8 mouse cellular contexts compared by ENCODE assay signal in genomic region chr1:119083468-119083921, GRCm38 (mm10). TPM values are rescaled to one million over a fixed set of nuclear protein-coding genes. Genes with fewer than 3 reads are reported as not detected.
A peak's percentile ranks its signal among the peaks of the same experiment; 100 is the strongest.
DNase-seq lines count a peak whose midpoint lies in the region; ATAC-seq and TF ChIP-seq lines count a peak whose summit lies in the region.

No protein-coding gene starts in this region.

- H3K4me1 ChIP-seq in embryonic facial prominence, embryonic 11.5 days (ENCODE audit: control insufficient read depth, insufficient read depth, low read length), result no peaks in the 10 kb centered on the region
- no peaks in the 10 kb centered on the region for H3K4me1 ChIP-seq in lung, embryonic 14.5 days (ENCODE audit: insufficient read depth)

- peak; percentile 50 for DNase-seq in urinary bladder, postnatal 25 days (ENCODE audit: low spot score)
- no peak for DNase-seq in urinary bladder, adult 18-20 months (ENCODE audit: low spot score in 2 of 2)
- DNase-seq in embryonic facial prominence, embryonic 11.5 days (ENCODE audit: low spot score), result peak; percentile 93
- peak; percentile 23 to 69 for DNase-seq in heart, postnatal 14 days
- peak; percentile 55 for DNase-seq in layer of hippocampus, adult 9-10 months (ENCODE audit: low spot score)
- DNase-seq in lung, embryonic 14.5 days, result peak; percentile 92
- peak; percentile 51 to 63 for DNase-seq in right cerebral cortex, adult 2 months (ENCODE audit: low spot score in 2 of 2)
- DNase-seq in natural killer cell, adult 2 months (ENCODE audit: low spot score in 2 of 2), result no peak

- no peaks in the 10 kb centered on the region for H3K27me3 ChIP-seq in embryonic facial prominence, embryonic 11.5 days (ENCODE audit: control insufficient read depth, insufficient read depth, low read length)
- no peaks in the 10 kb centered on the region for H3K27me3 ChIP-seq in lung, embryonic 14.5 days (ENCODE audit: insufficient read depth, low read length)

- no peaks in the 10 kb centered on the region for H3K9me3 ChIP-seq in embryonic facial prominence, embryonic 11.5 days (replicated peaks; ENCODE audit: control insufficient read depth, low read length)
- H3K9me3 ChIP-seq in lung, embryonic 14.5 days (ENCODE audit: low read depth, low read length), result no peaks in the 10 kb centered on the region

- peak; percentile 69; the same call in 1 of the 2 replicates for ATAC-seq in embryonic facial prominence, embryonic 11.5 days (replicated peaks; ENCODE audit: insufficient number of reproducible peaks, low FRiP score, low TSS enrichment, low read depth)
- ATAC-seq in lung, embryonic 14.5 days (ENCODE audit: insufficient read depth), result peak; percentile 64

- TF ChIP-seq CTCF in lung, embryonic 14.5 days (IDR thresholded peaks at IDR 0.05; ENCODE audit: low read depth), result peak; percentile 85

- no peak overlapping the region for H3K27ac ChIP-seq in embryonic facial prominence, embryonic 11.5 days (replicated peaks; ENCODE audit: low read depth, low read length)
- no peak overlapping the region for H3K27ac ChIP-seq in lung, embryonic 14.5 days (ENCODE audit: low read depth)

- no peak overlapping the region; the same call in 1 of the 2 replicates for H3K9ac ChIP-seq in embryonic facial prominence, embryonic 11.5 days (replicated peaks; ENCODE audit: low read length)
- no peak overlapping the region for H3K9ac ChIP-seq in lung, embryonic 14.5 days

- 20% methylated on average over 10 of the region's 10 CpGs for WGBS in embryonic facial prominence, embryonic 11.5 days
- WGBS in lung, embryonic 14.5 days, result 18% methylated on average over 10 of the region's 10 CpGs

- H3K36me3 ChIP-seq in embryonic facial prominence, embryonic 11.5 days (replicated peaks; ENCODE audit: control insufficient read depth, insufficient read depth, low read depth, low read length), result no peaks in the 10 kb centered on the region
- no peaks in the 10 kb centered on the region for H3K36me3 ChIP-seq in lung, embryonic 14.5 days (ENCODE audit: insufficient read depth)

- H3K4me2 ChIP-seq in embryonic facial prominence, embryonic 11.5 days (ENCODE audit: low read depth, low read length), result no peak overlapping the region
- no peak overlapping the region for H3K4me2 ChIP-seq in lung, embryonic 14.5 days

- intact Hi-C loops in heart, postnatal 14 days (cut with DNase I), result loop anchor here (1.0 to 10.0 kb wide), 4 partner anchors 31 to 841 kb away; partner anchors contain the start of gene Gli2

- H3K4me3 ChIP-seq in embryonic facial prominence, embryonic 11.5 days (ENCODE audit: low read depth, low read length), result no peak overlapping the region
- H3K4me3 ChIP-seq in lung, embryonic 14.5 days (ENCODE audit: low read depth, low read length), result no peak overlapping the region

RNA-seq across cellular contexts. Expression of gene Gli2, which starts 30.1 kb away (rescaled TPM):
- polyA plus RNA-seq in embryonic facial prominence, embryonic 11.5 days (2014; fragmentation: Nextera tagmentation; extraction: Ambion mirVana), result 13.3 and 14.0 TPM in 2 replicates
- total RNA-seq in heart, postnatal 14 days (2021), result 1 to 10 TPM; 1.7 to 2.1 TPM
- polyA plus RNA-seq in lung, embryonic 14.5 days (2014; fragmentation: Nextera tagmentation; extraction: Ambion mirVana), result 13.4 and 15.1 TPM in 2 replicates

Comparison
In these comparisons a context has a peak if more than half of its experiments do, and no peak if none do; other contexts are left out.
1. DNase-seq: peak in urinary bladder, postnatal 25 days (single experiment), embryonic facial prominence, embryonic 11.5 days (single experiment), heart, postnatal 14 days (2 of 2), layer of hippocampus, adult 9-10 months (single experiment), lung, embryonic 14.5 days (single experiment) and right cerebral cortex, adult 2 months (2 of 2); none in urinary bladder, adult 18-20 months (0 of 2) and natural killer cell, adult 2 months (0 of 2).